Mouse (Mus musculus): ENCODE results near the gene Dag1. TPM values are rescaled to one million over a fixed set of nuclear protein-coding genes. Genes with fewer than 3 reads are reported as not detected.
"Not testable (repeated sequence)": the region's sequence is repeated elsewhere in the genome, so short reads cannot be mapped to it uniquely, and the experiment has no call there.

Gene Dag1
- polyA plus RNA-seq, 1 experiment from 2014 or later, result 60.4 TPM

DNA sequence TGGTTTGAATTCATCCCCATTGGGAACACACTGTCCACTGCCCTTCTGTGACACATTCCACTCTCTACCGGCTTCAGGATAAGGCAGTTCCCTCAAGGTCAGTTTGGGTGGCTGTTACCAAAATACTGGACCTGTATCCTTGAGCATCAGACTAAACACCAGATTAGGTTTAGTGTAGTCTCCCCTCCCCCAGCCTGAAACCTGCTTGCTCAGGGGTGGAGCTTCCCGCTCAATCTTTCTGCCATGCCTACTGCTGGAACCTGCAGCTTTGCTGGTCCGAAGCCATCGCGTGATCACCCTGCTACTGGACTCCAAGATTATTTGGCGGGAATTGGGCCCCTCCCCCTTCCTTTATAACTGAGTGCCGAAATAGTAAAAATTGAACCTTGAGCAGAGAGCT, 4.9 kb upstream of the Dag1 start:
- not testable (repeated sequence) for H3K4me2 ChIP-seq; H3K9me3 ChIP-seq; H3K9ac ChIP-seq; H3K36me3 ChIP-seq; ATAC-seq (ENCODE audit: low FRiP score); H3K4me1 ChIP-seq (replicated peaks); H3K27me3 ChIP-seq; H3K27ac ChIP-seq; H3K4me3 ChIP-seq
- WGBS, result 82% methylated on average over 6 of the region's 7 CpGs

GRCm38 (mm10) chr9:108267691-108268090, 3.9 kb upstream of the Dag1 start:
- Histone ChIP-seq H3K9me3 (no peaks in the 10 kb centered on the region), H3K27ac (no peak overlapping the region), H3K27me3 (no peaks in the 10 kb centered on the region), H3K36me3 (no peaks in the 10 kb centered on the region), H3K4me2 (no peak overlapping the region), H3K9ac (no peak overlapping the region), H3K4me1 (replicated peaks) (peaks cover 10% of the 10 kb centered on the region), H3K4me3 (no peak overlapping the region)
- no peak for ATAC-seq (ENCODE audit: low FRiP score)
- WGBS, result 87% methylated on average over 7 of the region's 7 CpGs

GRCm38 (mm10) chr9:108266261-108266935, 2.6 kb upstream of the Dag1 start:
- Histone ChIP-seq H3K36me3 (no peaks in the 10 kb centered on the region), H3K4me3 (no peak overlapping the region), H3K9ac (no peak overlapping the region), H3K27ac (no peak overlapping the region), H3K4me1 (replicated peaks) (peaks cover 23% of the 10 kb centered on the region), H3K27me3 (no peaks in the 10 kb centered on the region), H3K4me2 (no peak overlapping the region), H3K9me3 (no peaks in the 10 kb centered on the region)
- WGBS, result 71% methylated on average over 9 of the region's 10 CpGs
- no peak for ATAC-seq (ENCODE audit: low FRiP score)

- Histone ChIP-seq H3K4me2 (peak overlapping the region; percentile 79), H3K27ac (peak overlapping the region; percentile 81), H3K9ac (peak overlapping the region; percentile 60), H3K36me3 (no peaks in the 10 kb centered on the region), H3K4me3 (peak overlapping the region; percentile 95), H3K9me3 (no peaks in the 10 kb centered on the region), H3K27me3 (no peaks in the 10 kb centered on the region), H3K4me1 (replicated peaks) (peaks cover 32% of the 10 kb centered on the region)
- 16% methylated on average over 10 of the region's 10 CpGs for WGBS
- no peak for ATAC-seq (ENCODE audit: low FRiP score)
These were observed 598 bp upstream of the Dag1 start for GRCm38 (mm10) chr9:108264191-108264921.

DNA sequence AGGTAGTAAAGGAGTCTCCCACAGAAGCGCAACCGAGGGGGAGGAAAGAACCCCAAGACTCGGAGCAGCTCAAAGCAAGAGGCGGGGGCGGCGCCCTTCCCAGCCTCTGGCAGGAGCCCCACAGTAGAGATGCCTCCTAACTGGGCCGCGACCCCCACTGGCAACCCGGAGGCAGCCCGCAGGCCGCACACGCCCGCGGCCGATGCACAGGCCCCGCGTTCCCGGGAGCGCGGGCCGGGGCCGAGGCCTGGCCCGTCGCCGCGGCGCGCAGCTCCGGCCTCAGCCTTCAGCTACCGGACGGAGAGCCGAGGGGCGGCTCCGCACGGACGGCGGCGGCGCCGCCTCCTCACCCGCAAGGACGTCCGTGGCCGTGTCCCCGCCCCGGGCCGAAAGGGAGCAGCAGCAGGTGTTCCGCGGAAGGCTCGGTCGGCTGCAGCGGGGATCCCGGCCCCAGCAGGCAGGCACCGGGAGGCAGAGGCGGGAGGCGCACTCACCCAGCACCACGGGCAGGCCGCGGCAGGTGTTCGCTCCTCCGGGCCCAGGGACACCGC, 552 bp downstream of the Dag1 start:
- peak; percentile 57 for ATAC-seq (ENCODE audit: low FRiP score)
- under 1% methylated on average over 22 of the region's 62 CpGs for WGBS
- H3K36me3 ChIP-seq, result no peaks in the 10 kb centered on the region
- no peaks in the 10 kb centered on the region for H3K9me3 ChIP-seq
- H3K4me2 ChIP-seq, result peak overlapping the region; percentile 79
- peak overlapping the region; percentile 95 for H3K9ac ChIP-seq
- peaks cover 32% of the 10 kb centered on the region for H3K4me1 ChIP-seq (replicated peaks)
- H3K4me3 ChIP-seq, result peak overlapping the region; percentile 95
- no peaks in the 10 kb centered on the region for H3K27me3 ChIP-seq
- H3K27ac ChIP-seq, result peak overlapping the region; percentile 94

DNA sequence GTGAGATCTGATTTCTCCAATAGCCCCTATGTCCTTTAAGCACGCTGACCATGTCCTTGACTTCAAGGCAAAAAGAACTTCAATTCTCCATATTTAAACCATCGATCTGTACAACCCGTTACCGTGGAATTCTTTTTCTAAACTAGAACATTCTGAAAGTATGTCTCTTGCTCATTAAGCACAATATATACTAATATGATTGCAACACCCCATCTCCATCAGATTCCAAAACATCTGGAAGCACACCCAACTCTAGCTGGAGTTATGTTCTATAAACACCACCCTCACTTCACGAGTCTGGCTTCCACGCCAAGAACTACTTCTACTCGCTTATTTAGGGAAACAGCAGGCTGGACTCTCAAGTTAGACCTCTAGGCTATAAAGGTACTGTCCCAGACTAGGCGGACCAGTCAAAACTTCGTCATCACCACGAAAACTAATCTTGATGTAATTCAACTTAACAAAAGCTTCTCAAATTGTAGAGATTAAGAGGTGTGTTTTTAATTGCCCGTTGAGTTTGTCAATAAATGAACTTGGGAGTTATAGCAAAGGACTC, 1.2 kb downstream of the Dag1 start:
- ATAC-seq (ENCODE audit: low FRiP score), result no peak
- Histone ChIP-seq H3K9ac (peak overlapping the region; percentile 95), H3K27ac (peak overlapping the region; percentile 94; the same call in 1 of the 2 replicates), H3K9me3 (no peaks in the 10 kb centered on the region), H3K27me3 (no peaks in the 10 kb centered on the region), H3K36me3 (peaks cover 1% of the 10 kb centered on the region), H3K4me3 (peak overlapping the region; percentile 95), H3K4me2 (peak overlapping the region; percentile 79), H3K4me1 (replicated peaks) (peaks cover 32% of the 10 kb centered on the region)
- WGBS, result 39% methylated on average over 11 of the region's 11 CpGs

DNA sequence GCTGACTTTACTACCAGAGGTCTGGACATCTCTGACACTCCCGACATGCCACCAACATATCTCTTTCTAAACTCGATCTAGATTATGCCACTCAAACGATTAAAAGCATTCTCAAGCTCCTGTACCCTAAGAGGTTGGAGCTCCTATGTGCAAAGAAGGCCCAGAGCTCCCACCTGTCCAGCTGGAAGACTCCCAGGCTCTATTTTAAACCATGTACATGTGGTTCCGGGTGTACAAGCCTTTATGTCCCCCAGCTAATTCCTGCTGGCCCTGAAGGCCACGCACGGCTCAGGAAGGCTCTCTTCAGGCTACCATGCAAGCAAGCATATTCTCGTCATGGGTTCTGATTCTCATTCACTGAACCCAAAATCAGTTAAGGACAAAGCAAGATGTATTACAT, 1.9 kb downstream of the Dag1 start:
- Histone ChIP-seq H3K4me3 (peak overlapping the region; percentile 95), H3K4me1 (replicated peaks) (peaks cover 32% of the 10 kb centered on the region), H3K36me3 (peaks cover 3% of the 10 kb centered on the region), H3K9me3 (no peaks in the 10 kb centered on the region), H3K27me3 (no peaks in the 10 kb centered on the region), H3K27ac (no peak overlapping the region), H3K4me2 (peak overlapping the region; percentile 79), H3K9ac (peak overlapping the region; percentile 95)
- ATAC-seq (ENCODE audit: low FRiP score), result no peak
- 84% methylated on average over 7 of the region's 7 CpGs for WGBS

DNA sequence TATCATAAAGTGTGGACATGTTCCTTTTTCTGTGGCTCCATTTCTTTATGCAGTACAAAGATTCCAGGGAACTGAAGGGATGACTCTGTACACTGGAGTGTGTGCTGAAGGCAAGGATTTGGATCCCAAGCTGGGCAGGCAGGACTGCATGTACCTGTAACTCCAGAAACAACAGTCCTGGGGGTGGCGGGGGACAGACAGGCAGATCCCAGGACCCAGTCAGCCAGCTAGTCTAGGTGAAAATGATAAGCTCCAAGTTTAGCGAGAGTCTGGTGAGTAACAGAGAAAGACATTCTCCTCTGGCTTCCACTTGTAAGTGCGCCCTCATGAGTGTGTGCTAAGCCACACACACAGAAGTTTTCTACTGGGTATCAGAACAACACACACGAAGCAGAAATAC, 3.2 kb downstream of the Dag1 start:
- Histone ChIP-seq H3K4me1 (replicated peaks) (peaks cover 32% of the 10 kb centered on the region), H3K27ac (no peak overlapping the region), H3K9me3 (no peaks in the 10 kb centered on the region), H3K4me2 (no peak overlapping the region), H3K9ac (no peak overlapping the region), H3K27me3 (no peaks in the 10 kb centered on the region), H3K4me3 (no peak overlapping the region), H3K36me3 (peaks cover 3% of the 10 kb centered on the region)
- 89% methylated on average over 4 of the region's 4 CpGs for WGBS
- ATAC-seq (ENCODE audit: low FRiP score), result no peak

DNA sequence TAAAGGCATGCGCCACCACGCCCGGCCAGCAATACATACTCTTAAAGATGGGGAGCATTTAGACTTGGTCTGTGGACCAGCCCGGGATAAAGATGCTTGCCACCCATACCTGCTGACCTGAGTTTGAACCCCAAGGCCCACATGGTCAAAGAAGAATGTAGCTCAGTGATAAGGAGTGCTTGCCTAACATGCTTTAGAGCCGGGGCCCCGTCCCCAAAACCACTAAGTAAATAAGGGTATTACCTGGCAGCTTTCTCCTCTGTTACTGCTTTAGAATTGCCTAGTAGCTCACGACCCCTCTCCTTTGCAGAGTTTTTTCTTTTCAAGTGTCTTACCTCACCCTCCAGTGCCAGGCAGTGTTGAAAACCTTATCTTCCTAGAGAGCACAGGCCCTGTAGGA, 11.0 kb downstream of the Dag1 start:
- 95% methylated on average over 7 of the region's 7 CpGs for WGBS
- ATAC-seq (ENCODE audit: low FRiP score), result no peak

GRCm38 (mm10) chr9:108251877-108252276, 11.9 kb downstream of the Dag1 start:
- no peak overlapping the region for H3K4me2 ChIP-seq
- 91% methylated on average over 6 of the region's 6 CpGs for WGBS
- H3K36me3 ChIP-seq, result peaks cover 35% of the 10 kb centered on the region
- no peaks in the 10 kb centered on the region for H3K9me3 ChIP-seq
- no peak overlapping the region for H3K27ac ChIP-seq
- no peaks in the 10 kb centered on the region for H3K4me1 ChIP-seq (replicated peaks)
- ATAC-seq (ENCODE audit: low FRiP score), result no peak
- no peaks in the 10 kb centered on the region for H3K27me3 ChIP-seq
- H3K9ac ChIP-seq, result no peak overlapping the region
- H3K4me3 ChIP-seq, result no peak overlapping the region

More for the DNA sequence above, 11.0 kb downstream of the Dag1 start:
- Histone ChIP-seq H3K27me3 (no peaks in the 10 kb centered on the region), H3K4me2 (no peak overlapping the region), H3K4me1 (replicated peaks) (no peaks in the 10 kb centered on the region), H3K27ac (no peak overlapping the region), H3K4me3 (no peak overlapping the region), H3K9me3 (no peaks in the 10 kb centered on the region), H3K9ac (no peak overlapping the region), H3K36me3 (peaks cover 34% of the 10 kb centered on the region)

DNA sequence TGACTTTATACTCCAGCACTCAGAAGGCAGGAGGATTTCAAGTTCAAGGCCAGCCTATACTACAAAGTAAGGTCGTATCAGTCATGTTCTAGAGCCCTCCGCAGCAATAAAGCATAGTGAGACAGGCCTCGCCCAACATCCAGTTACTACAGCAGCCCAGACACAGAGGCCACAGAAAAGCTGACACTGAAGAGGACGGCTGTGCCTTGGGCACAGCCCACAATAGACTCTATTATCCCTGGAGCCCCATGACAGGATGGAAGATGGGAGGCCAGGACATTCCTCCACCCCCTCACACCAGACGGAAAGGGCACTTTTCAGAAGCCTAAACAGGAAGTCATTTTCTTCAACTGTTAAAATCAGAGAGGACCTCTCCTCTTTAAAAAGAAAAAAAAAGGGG, 14.8 kb downstream of the Dag1 start:
- H3K9ac ChIP-seq, result no peak overlapping the region
- H3K36me3 ChIP-seq, result peaks cover 46% of the 10 kb centered on the region
- no peaks in the 10 kb centered on the region for H3K27me3 ChIP-seq
- WGBS, result 60% methylated on average over 5 of the region's 5 CpGs
- H3K9me3 ChIP-seq, result no peaks in the 10 kb centered on the region
- no peak overlapping the region for H3K4me2 ChIP-seq
- H3K27ac ChIP-seq, result no peak overlapping the region
- ATAC-seq (ENCODE audit: low FRiP score), result no peak
- H3K4me3 ChIP-seq, result no peak overlapping the region
- no peaks in the 10 kb centered on the region for H3K4me1 ChIP-seq (replicated peaks)

- no peak overlapping the region for H3K9ac ChIP-seq
- H3K27ac ChIP-seq, result no peak overlapping the region
- no peak for ATAC-seq (ENCODE audit: low FRiP score)
- no peaks in the 10 kb centered on the region for H3K27me3 ChIP-seq
- WGBS, result 84% methylated on average over 3 of the region's 3 CpGs
- H3K4me1 ChIP-seq (replicated peaks), result no peaks in the 10 kb centered on the region
- H3K4me2 ChIP-seq, result no peak overlapping the region
- H3K9me3 ChIP-seq, result no peaks in the 10 kb centered on the region
- peaks cover 33% of the 10 kb centered on the region for H3K36me3 ChIP-seq
- no peak overlapping the region for H3K4me3 ChIP-seq
These were observed 18.8 kb downstream of the Dag1 start for GRCm38 (mm10) chr9:108244984-108245383.
